Mouse (Mus musculus) ES-Bruce4 (cell line): ENCODE data around the gene Duxf3. TPM values are rescaled to one million over a fixed set of nuclear protein-coding genes. Genes with fewer than 3 reads are reported as not detected.
"Not testable (repeated sequence)": the region's sequence is repeated elsewhere in the genome, so short reads cannot be mapped to it uniquely, and the experiment has no call there.

Experiments used
- H3K27ac ChIP-seq: 2 replicates; pipeline ENCODE4 v1.5.1; 2012; ENCODE audit warnings: low read length, inconsistent platforms; ENCODE audit not compliant: insufficient read depth
- H3K27me3 ChIP-seq: 2 replicates; pipeline ENCODE4 v1.6.1; 2012; ENCODE audit warnings: mild to moderate bottlenecking, low read length, inconsistent platforms; ENCODE audit not compliant: control insufficient read depth, poor library complexity, insufficient read depth, severe bottlenecking
- H3K36me3 ChIP-seq: 2 replicates; pipeline ENCODE4 v1.6.1; 2012; ENCODE audit warnings: inconsistent platforms, mild to moderate bottlenecking, low read length, moderate library complexity; ENCODE audit not compliant: control insufficient read depth, poor library complexity, insufficient read depth, severe bottlenecking
- H3K4me1 ChIP-seq: one replicate; pipeline ENCODE4 v1.8.1; 2011; ENCODE audit warnings: low read length; ENCODE audit not compliant: control insufficient read depth, insufficient read depth
- H3K4me3 ChIP-seq: 2 replicates; pipeline ENCODE4 v1.5.1; 2011; ENCODE audit warnings: low read depth, mild to moderate bottlenecking, low read length
- H3K9ac ChIP-seq: 2 replicates; pipeline ENCODE4 v1.6.1; 2012; ENCODE audit warnings: low read depth, mild to moderate bottlenecking, inconsistent platforms; ENCODE audit not compliant: poor library complexity, severe bottlenecking
- H3K9me3 ChIP-seq: replicated peaks from 2 replicates; pipeline ENCODE4 v1.6.1; 2012; ENCODE audit warnings: mild to moderate bottlenecking, low read length, inconsistent platforms; ENCODE audit not compliant: control insufficient read depth, poor library complexity, insufficient read depth, severe bottlenecking
- CTCF ChIP-seq: IDR thresholded peaks from one replicate; pipeline ENCODE4 v1.8.1; 2011; ENCODE audit warnings: low read depth, low read length
- EP300 ChIP-seq: IDR thresholded peaks from 2 replicates; pipeline ENCODE4 v1.6.1; 2011; ENCODE audit warnings: low read depth, low read length; ENCODE audit not compliant: insufficient read depth
- POLR2A ChIP-seq: IDR thresholded peaks from one replicate; pipeline ENCODE4 v1.8.1; 2011; ENCODE audit warnings: low read length; ENCODE audit not compliant: insufficient read depth
- polyA plus RNA-seq: library from polyadenylated mRNA; stranded (reverse); fragments of >200 nt; gene quantifications from 2 replicates; pipeline ENCODE4 v1.2.4, GENCODE M21; 2011; ENCODE audit warnings: low read depth; ENCODE audit not compliant: missing spikeins, insufficient read depth, insufficient read length

The Duxf3 gene
- polyA plus RNA-seq, result not detected in 2 replicates

DNA sequence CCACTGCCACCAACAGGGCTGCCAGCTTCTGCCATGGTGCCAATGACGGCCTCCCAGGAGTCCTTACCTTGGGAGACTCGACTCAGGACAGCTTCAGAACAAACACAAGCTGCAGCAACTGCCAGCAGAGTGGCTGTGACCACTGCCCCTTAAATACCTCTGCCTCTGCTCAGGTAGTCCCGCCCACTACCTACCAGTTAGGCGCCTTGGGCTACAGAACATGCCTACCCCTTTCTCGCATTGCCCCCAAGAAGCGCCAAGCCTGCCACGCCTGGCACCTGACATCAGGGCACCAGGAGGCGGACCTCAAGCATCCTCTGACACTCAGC lies at the start of gene Duxf3:
Gene Duxf3 (minus strand): TSS at position 35 of the 329 bp plus-strand sequence.
- not testable (repeated sequence) for H3K9ac ChIP-seq, H3K27ac ChIP-seq, H3K4me3 ChIP-seq, H3K36me3 ChIP-seq, H3K27me3 ChIP-seq, H3K9me3 ChIP-seq, H3K4me1 ChIP-seq

DNA sequence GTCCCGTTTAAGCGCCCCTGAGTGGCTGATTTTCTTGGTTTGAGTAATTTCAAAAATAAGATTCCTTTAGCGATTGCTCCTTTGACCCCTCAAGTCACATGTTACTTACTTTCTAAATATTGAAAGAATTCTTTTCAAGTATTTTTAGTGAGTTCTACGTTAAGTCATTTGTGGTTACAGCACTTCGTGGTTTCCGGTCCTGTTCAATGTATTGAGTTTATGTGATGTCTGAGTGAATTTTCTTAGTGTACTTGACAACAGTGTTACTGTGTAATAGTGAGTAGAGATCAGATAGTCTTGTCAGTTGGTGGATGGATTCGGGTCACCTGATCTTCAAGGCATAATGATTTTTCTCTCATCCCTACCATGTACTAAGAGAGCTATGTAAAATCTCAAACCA lies 49.8 kb upstream of the Duxf3 start:
- no peak overlapping the region for H3K4me3 ChIP-seq
- no peak overlapping the region for H3K27ac ChIP-seq
- TF ChIP-seq CTCF (no peak), POLR2A (no peak), EP300 (no peak)
- H3K4me1 ChIP-seq, result no peaks in the 10 kb centered on the region
- H3K36me3 ChIP-seq, result peaks cover 17% of the 10 kb centered on the region
- H3K9ac ChIP-seq, result no peak overlapping the region
- H3K9me3 ChIP-seq, result no peaks in the 10 kb centered on the region; the same call in 1 of the 2 replicates
- H3K27me3 ChIP-seq, result no peaks in the 10 kb centered on the region

DNA sequence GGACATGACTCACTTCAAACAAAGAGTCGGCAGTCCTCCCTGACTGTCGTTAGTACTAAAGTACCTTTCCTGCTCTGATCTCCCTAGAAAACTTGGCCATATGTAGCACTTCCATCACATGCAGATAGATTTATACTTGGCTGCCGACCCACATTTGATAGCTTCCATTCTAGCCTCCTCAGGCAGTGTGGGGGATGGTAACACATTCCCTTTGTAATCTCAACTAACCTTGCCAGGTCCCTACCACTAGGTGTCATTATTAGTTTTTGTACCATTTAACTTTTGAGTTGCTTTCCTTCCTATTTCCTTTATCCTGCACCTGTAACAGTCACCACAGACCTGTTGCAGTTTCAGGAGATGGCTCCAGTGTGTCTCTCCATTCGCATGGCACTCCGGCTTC lies 26.0 kb upstream of the Duxf3 start:
- Histone ChIP-seq H3K4me1 (no peaks in the 10 kb centered on the region), H3K4me3 (no peak overlapping the region), H3K27ac (no peak overlapping the region), H3K9ac (no peak overlapping the region), H3K36me3 (peaks cover 3% of the 10 kb centered on the region), H3K27me3 (no peaks in the 10 kb centered on the region), H3K9me3 (no peaks in the 10 kb centered on the region)
- TF ChIP-seq CTCF (no peak), POLR2A (no peak), EP300 (no peak)

DNA sequence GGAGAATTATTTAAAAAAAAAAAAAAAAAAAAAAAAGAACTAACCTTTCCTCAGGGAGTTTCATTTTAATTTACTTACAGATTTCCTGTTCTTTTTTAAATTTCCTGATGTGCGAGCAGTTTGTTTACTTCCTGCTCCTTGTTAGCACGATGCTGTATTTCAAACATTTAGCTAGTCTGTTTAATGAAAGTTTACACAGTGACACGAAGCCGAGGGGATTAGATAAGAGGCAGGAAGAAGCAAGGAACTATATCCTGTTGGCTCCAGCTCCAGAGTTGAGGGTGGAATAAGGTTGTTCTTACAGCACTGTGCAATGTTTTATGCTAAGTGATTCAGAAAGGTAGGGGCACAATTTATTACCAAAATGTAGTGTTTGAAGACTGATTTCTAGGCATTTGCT lies 23.5 kb upstream of the Duxf3 start:
- no peaks in the 10 kb centered on the region for H3K27me3 ChIP-seq
- no peak overlapping the region for H3K27ac ChIP-seq
- H3K9me3 ChIP-seq, result no peaks in the 10 kb centered on the region
- peaks cover 3% of the 10 kb centered on the region for H3K36me3 ChIP-seq
- H3K4me1 ChIP-seq, result no peaks in the 10 kb centered on the region
- H3K4me3 ChIP-seq, result peak overlapping the region; percentile 87
- TF ChIP-seq POLR2A (no peak), CTCF (no peak), EP300 (no peak)
- peak overlapping the region; percentile 80 for H3K9ac ChIP-seq

DNA sequence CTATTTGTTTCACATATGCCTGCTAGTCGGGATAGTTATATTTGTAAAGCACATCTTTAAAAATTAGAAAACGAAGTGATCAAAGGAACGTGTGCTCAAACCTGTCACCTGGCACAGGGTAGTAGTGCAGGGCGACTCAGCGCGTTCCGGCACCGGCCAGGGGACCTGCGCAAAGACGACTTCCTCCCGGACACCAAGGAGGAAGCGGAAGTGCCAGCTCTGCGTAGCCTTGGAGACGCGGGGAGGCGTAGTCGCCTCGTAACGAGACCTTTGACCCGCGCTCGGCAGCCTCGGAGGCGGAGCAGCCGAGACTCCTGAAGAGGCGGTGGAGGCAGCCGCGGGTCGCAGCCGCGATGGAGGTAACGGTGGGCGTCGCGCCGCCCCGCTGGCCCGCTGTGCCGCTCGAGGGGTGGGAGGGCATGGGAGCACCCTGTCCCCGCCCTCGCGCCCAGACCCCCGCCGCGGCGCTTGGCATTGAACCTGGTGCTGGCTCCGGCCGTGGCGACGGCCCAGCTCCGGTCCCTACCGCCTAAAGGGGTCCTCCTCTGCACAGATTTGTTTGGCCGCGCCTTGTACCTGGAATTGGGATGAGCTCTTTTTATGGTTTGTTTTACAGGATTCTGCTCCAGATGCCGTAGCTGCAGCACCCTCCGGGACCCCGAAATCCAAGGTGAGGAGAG lies 22.9 kb upstream of the Duxf3 start, which contains the start of gene Gcc2:
Gene Gcc2 (plus strand): TSS at position 285 of the 680 bp plus-strand sequence.
- Histone ChIP-seq H3K27ac (no peak within 1 kb of the TSS), H3K36me3 (peaks cover 3% of the 10 kb centered on the region), H3K9ac (peak within 1 kb of the TSS; percentile 80), H3K4me1 (no peaks in the 10 kb centered on the region), H3K27me3 (no peaks in the 10 kb centered on the region), H3K9me3 (no peaks in the 10 kb centered on the region), H3K4me3 (peak within 1 kb of the TSS; percentile 87)
- TF ChIP-seq CTCF (no peak), EP300 (no peak), POLR2A (no peak)

DNA sequence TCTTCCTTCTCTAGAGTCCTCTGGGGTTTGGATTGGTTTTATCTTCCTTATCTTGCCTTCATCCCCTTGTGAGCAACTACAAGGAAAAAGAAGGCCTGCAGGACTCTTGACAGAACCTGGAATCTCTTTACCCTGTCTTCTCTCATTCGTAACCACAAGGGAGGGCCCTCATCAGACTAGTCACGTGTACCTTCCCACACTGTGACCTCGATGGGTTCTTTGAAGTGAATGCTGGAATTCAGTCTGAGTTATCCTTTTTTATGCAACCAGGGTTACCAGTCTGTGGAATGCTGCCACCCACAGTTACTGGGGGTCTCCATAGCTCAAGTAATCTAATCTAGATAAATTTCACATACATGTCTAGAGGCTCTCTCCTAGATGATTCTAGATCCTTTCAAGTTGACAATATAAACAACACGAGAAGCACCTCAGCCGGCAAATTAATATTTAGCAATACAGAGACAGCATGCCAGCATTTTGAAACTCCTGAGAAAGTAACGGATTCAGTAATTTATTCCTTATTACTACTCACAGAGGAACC lies 22.2 kb upstream of the Duxf3 start:
- Histone ChIP-seq H3K4me3 (no peak overlapping the region), H3K36me3 (no peaks in the 10 kb centered on the region; the same call in 1 of the 2 replicates), H3K9me3 (no peaks in the 10 kb centered on the region), H3K27me3 (no peaks in the 10 kb centered on the region), H3K27ac (no peak overlapping the region), H3K9ac (peak overlapping the region; percentile 27; the same call in 1 of the 2 replicates), H3K4me1 (no peaks in the 10 kb centered on the region)
- no peak for TF ChIP-seq CTCF
- TF ChIP-seq EP300, result no peak
- TF ChIP-seq POLR2A, result no peak
